Mouse (Mus musculus): ENCODE data around the gene Top2b. TPM values are rescaled to one million over a fixed set of nuclear protein-coding genes. Genes with fewer than 3 reads are reported as not detected.
A peak's percentile ranks its signal among the peaks of the same experiment; 100 is the strongest.

Gene Top2b
- polyA plus RNA-seq (2015; fragmentation: Nextera tagmentation; extraction: Ambion mirVana) = 16.2 and 17.7 TPM in 2 replicates

DNA sequence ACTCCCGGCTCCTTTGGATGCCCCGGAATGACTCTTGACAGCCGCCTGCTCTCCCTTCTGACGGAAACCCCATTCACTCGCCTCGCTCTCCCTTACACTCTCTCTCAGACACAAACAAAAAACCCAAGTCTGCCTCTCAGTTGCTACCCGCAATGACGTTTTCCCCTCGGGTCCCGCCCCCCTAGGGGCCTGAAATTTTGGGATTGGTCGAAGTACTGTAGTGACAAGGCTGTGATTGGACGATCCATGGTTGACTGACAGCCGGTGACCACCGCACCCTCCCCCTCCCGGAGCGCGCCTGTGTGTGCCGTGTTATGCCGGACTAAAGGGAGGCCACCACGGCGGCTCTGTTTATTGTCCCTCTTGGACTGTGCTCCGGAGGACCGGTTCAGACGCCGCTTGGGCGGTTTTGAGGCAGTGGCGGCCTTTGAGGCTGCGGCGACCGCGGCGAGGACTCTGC, at the start of gene Top2b:
Gene Top2b (plus strand): TSS at position 302 of the 460 bp plus-strand sequence.
- Histone ChIP-seq H3K4me2 (replicated peaks; ENCODE audit: low read depth) (peak within 1 kb of the TSS; percentile 94), H3K27ac (ENCODE audit: low read depth, low read length) (peak within 1 kb of the TSS; percentile 98), H3K9me3 (ENCODE audit: control insufficient read depth) (no peaks in the 10 kb centered on the region), H3K36me3 (ENCODE audit: control insufficient read depth, insufficient read depth) (no peaks in the 10 kb centered on the region), H3K27me3 (replicated peaks; ENCODE audit: control insufficient read depth, insufficient read depth, low read length) (no peaks in the 10 kb centered on the region), H3K9ac (ENCODE audit: low read depth, low read length) (peak within 1 kb of the TSS; percentile 97), H3K4me1 (replicated peaks; ENCODE audit: control insufficient read depth, insufficient read depth, low read length) (no peaks in the 10 kb centered on the region), H3K4me3 (ENCODE audit: low read depth, low read length) (peak within 1 kb of the TSS; percentile 97)
- peak; percentile 99 for ATAC-seq
- no peak; the same call in 1 of the 2 replicates for TF ChIP-seq CTCF (IDR thresholded peaks at IDR 0.05; ENCODE audit: low read depth)
- 0% methylated on average over 32 of the region's 32 CpGs for WGBS

DNA sequence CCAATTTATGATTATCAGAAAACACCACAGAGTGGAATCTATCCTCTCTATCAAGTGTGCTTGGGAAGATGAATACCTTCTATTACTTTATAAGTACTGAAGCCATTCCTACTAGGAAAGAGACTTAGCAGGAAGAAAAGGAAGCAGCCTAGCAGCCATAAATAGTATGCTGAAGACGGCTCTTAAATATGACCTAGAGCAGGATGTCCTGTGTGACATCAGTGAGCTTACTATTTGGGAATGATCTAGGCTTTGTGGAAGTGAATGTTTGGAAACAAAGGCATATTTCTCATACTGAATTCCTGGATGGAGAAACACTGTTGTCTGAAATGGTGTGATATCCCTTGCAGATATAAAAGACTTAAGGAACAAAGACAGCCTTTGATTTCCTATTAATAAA, 48.3 kb upstream of the Top2b start:
- 49% methylated on average over 1 of the region's 1 CpGs for WGBS
- Histone ChIP-seq H3K27me3 (replicated peaks; ENCODE audit: control insufficient read depth, insufficient read depth, low read length) (no peaks in the 10 kb centered on the region), H3K4me3 (ENCODE audit: low read depth, low read length) (no peak overlapping the region), H3K9me3 (ENCODE audit: control insufficient read depth) (no peaks in the 10 kb centered on the region), H3K9ac (ENCODE audit: low read depth, low read length) (no peak overlapping the region), H3K36me3 (ENCODE audit: control insufficient read depth, insufficient read depth) (no peaks in the 10 kb centered on the region), H3K4me1 (replicated peaks; ENCODE audit: control insufficient read depth, insufficient read depth, low read length) (peaks cover 5% of the 10 kb centered on the region; the same call in 1 of the 2 replicates), H3K27ac (ENCODE audit: low read depth, low read length) (no peak overlapping the region), H3K4me2 (replicated peaks; ENCODE audit: low read depth) (no peak overlapping the region)
- no peak for TF ChIP-seq CTCF (IDR thresholded peaks at IDR 0.05; ENCODE audit: low read depth)
- no peak for ATAC-seq

DNA sequence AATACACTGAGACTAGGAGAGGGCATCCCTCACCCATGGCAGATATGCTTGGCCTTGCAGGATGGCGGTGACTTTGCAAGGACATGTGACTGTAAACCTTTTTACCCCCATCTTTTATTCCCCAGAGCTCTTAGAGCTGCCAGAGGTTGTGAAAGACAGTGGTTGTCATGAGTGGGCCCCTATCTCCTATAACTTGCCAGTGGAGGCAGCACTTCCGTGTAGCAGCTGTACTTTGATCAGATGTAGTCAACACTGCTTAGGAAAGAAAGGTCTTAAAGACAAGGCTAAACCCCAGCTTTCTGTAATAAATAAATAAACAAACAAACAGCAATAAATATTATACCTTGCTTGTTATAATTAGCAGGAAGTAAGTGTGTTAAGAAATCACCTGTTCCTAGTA, 45.2 kb upstream of the Top2b start:
- no peaks in the 10 kb centered on the region for H3K27me3 ChIP-seq (replicated peaks; ENCODE audit: control insufficient read depth, insufficient read depth, low read length)
- H3K9ac ChIP-seq (ENCODE audit: low read depth, low read length) = no peak overlapping the region

DNA sequence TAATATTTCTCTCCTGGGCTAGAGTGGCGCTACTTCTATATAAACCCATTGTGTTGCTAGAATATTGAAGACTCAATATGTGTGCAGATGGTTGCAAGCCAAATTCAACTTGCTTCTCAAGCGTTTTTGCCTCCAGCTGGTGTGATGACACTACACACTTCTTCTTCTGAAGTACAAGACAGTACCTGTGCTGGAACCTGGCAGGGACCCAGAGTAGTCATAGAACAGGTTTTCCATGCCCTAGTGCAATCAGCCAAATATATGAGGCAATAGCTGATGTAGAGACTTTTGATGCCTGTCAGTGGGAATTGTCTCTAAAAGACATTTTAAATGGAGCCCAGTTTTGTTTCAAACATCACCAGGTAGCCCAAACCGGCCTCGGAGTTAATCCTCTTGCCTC, 40.6 kb upstream of the Top2b start:
- no peak overlapping the region for H3K4me3 ChIP-seq (ENCODE audit: low read depth, low read length)
- H3K9me3 ChIP-seq (ENCODE audit: control insufficient read depth) = no peaks in the 10 kb centered on the region
- H3K4me1 ChIP-seq (replicated peaks; ENCODE audit: control insufficient read depth, insufficient read depth, low read length) = no peaks in the 10 kb centered on the region
- H3K27me3 ChIP-seq (replicated peaks; ENCODE audit: control insufficient read depth, insufficient read depth, low read length) = no peaks in the 10 kb centered on the region
- WGBS = 85% methylated on average over 4 of the region's 4 CpGs
- H3K4me2 ChIP-seq (replicated peaks; ENCODE audit: low read depth) = no peak overlapping the region
- no peaks in the 10 kb centered on the region for H3K36me3 ChIP-seq (ENCODE audit: control insufficient read depth, insufficient read depth)
- H3K27ac ChIP-seq (ENCODE audit: low read depth, low read length) = no peak overlapping the region
- H3K9ac ChIP-seq (ENCODE audit: low read depth, low read length) = no peak overlapping the region
- TF ChIP-seq CTCF (IDR thresholded peaks at IDR 0.05; ENCODE audit: low read depth) = no peak
- no peak for ATAC-seq

More for the DNA sequence above, 45.2 kb upstream of the Top2b start:
- Histone ChIP-seq H3K27ac (ENCODE audit: low read depth, low read length) (0 out of 2 replicates have a peak overlapping the region, but pooled peaks have one; percentile 50), H3K36me3 (ENCODE audit: control insufficient read depth, insufficient read depth) (no peaks in the 10 kb centered on the region), H3K4me1 (replicated peaks; ENCODE audit: control insufficient read depth, insufficient read depth, low read length) (no peaks in the 10 kb centered on the region), H3K4me2 (replicated peaks; ENCODE audit: low read depth) (no peak overlapping the region), H3K9me3 (ENCODE audit: control insufficient read depth) (no peaks in the 10 kb centered on the region), H3K4me3 (ENCODE audit: low read depth, low read length) (no peak overlapping the region)
- peak; percentile 96 for ATAC-seq
- TF ChIP-seq CTCF (IDR thresholded peaks at IDR 0.05; ENCODE audit: low read depth) = peak; percentile 29
- WGBS = 25% methylated on average over 2 of the region's 2 CpGs

DNA sequence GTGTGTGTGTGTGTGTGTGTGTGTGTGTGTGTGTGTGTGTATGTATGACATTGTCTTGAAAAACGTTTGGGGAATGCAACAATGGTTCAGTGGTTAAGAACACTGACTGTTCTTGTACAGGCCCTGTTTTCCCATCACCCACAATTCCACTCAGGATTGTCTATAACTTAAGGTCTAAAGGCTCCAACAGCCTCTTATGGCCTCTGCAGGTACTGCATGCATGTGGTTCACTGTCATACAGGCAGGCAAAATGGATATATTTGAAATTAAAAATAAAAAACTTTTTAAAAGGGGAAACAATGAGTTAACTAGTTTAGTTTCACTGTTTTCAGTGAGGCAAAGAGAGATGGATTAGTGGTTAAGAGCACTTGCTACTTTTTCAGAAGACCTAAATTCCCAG, 39.8 kb upstream of the Top2b start:
- no peaks in the 10 kb centered on the region for H3K4me1 ChIP-seq (replicated peaks; ENCODE audit: control insufficient read depth, insufficient read depth, low read length)
- H3K27ac ChIP-seq (ENCODE audit: low read depth, low read length) = no peak overlapping the region
- ATAC-seq = no peak
- no peak overlapping the region for H3K4me2 ChIP-seq (replicated peaks; ENCODE audit: low read depth)
- H3K36me3 ChIP-seq (ENCODE audit: control insufficient read depth, insufficient read depth) = no peaks in the 10 kb centered on the region
- WGBS = 41% methylated on average over 1 of the region's 1 CpGs
- H3K27me3 ChIP-seq (replicated peaks; ENCODE audit: control insufficient read depth, insufficient read depth, low read length) = no peaks in the 10 kb centered on the region
- no peaks in the 10 kb centered on the region for H3K9me3 ChIP-seq (ENCODE audit: control insufficient read depth)
- H3K9ac ChIP-seq (ENCODE audit: low read depth, low read length) = no peak overlapping the region
- no peak overlapping the region for H3K4me3 ChIP-seq (ENCODE audit: low read depth, low read length)
- peak; percentile 53 for TF ChIP-seq CTCF (IDR thresholded peaks at IDR 0.05; ENCODE audit: low read depth)

DNA sequence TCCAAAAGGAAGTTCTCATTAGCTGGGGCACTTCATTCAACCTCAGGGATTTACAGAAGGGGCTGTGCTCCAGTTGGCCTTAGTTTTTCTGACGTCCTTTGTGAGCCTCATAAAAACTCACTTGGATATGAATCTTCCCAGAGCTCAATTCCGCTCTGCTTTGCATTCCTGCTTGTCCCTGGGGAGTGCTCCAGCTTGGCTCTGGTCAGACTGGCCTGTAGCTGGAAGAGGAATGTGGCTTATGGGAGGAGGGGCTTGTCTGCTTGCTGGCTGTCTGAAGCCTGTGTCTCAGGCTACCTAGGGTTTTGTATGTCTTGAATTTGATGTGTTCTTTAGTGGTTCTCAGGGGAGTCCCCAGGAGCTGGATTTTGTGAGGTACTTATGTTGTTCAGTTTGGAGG, 36.4 kb upstream of the Top2b start:
- Histone ChIP-seq H3K4me1 (replicated peaks; ENCODE audit: control insufficient read depth, insufficient read depth, low read length) (no peaks in the 10 kb centered on the region), H3K4me3 (ENCODE audit: low read depth, low read length) (no peak overlapping the region), H3K36me3 (ENCODE audit: control insufficient read depth, insufficient read depth) (no peaks in the 10 kb centered on the region), H3K4me2 (replicated peaks; ENCODE audit: low read depth) (no peak overlapping the region), H3K9ac (ENCODE audit: low read depth, low read length) (no peak overlapping the region), H3K27me3 (replicated peaks; ENCODE audit: control insufficient read depth, insufficient read depth, low read length) (no peaks in the 10 kb centered on the region), H3K9me3 (ENCODE audit: control insufficient read depth) (no peaks in the 10 kb centered on the region), H3K27ac (ENCODE audit: low read depth, low read length) (no peak overlapping the region)
- no peak for ATAC-seq
- no peak for TF ChIP-seq CTCF (IDR thresholded peaks at IDR 0.05; ENCODE audit: low read depth)
- WGBS = 28% methylated on average over 2 of the region's 2 CpGs
